Mouse (Mus musculus) limb, embryonic 14.5 days (tissue): ENCODE results near the gene Gstt3. TPM values are rescaled to one million over a fixed set of nuclear protein-coding genes. Genes with fewer than 3 reads are reported as not detected.

ENCODE experiments used
- ATAC-seq: fragments of 200-750 bp; cut with Nextera tagmentation; 2 replicates; pipeline ENCODE4 v1.8.0; 2017; ENCODE audit warnings: low read depth, moderate number of reproducible peaks, moderate TSS enrichment; ENCODE audit not compliant: low FRiP score
- DNase-seq: peaks from one replicate; pipeline ENCODE4 v3.0.0-alpha.2; 2015; ENCODE audit warnings: low spot score
- H3K27ac ChIP-seq: fragments of 300-500 bp; sonication (generic); replicated peaks from 2 replicates; pipeline ENCODE4 v1.5.1; 2014; ENCODE audit warnings: low read depth, mild to moderate bottlenecking, low read length, moderate library complexity, mixed read lengths
- H3K27me3 ChIP-seq: fragments of 300-500 bp; sonication (generic); 2 replicates; pipeline ENCODE4 v1.6.1; 2014; ENCODE audit warnings: low read length, mixed read lengths; ENCODE audit not compliant: control insufficient read depth, insufficient read depth
- H3K36me3 ChIP-seq: fragments of 300-500 bp; sonication (generic); 2 replicates; pipeline ENCODE4 v1.6.1; 2014; ENCODE audit warnings: mild to moderate bottlenecking, low read length, moderate library complexity, mixed read lengths; ENCODE audit not compliant: control insufficient read depth, insufficient read depth
- H3K4me1 ChIP-seq: fragments of 300-500 bp; sonication (generic); 2 replicates; pipeline ENCODE4 v1.6.1; 2014; ENCODE audit warnings: antibody characterized with exemption, low read length, mixed read lengths; ENCODE audit not compliant: control insufficient read depth, insufficient read depth
- H3K4me2 ChIP-seq: fragments of 300-500 bp; sonication (generic); replicated peaks from 2 replicates; pipeline ENCODE4 v1.6.1; 2014; ENCODE audit warnings: low read depth, mild to moderate bottlenecking, low read length, moderate library complexity; ENCODE audit not compliant: severe bottlenecking
- H3K4me3 ChIP-seq: fragments of 300-500 bp; sonication (generic); replicated peaks from 2 replicates; pipeline ENCODE4 v1.5.1; 2014; ENCODE audit warnings: low read length
- H3K9ac ChIP-seq: fragments of 300-500 bp; sonication (generic); 2 replicates; pipeline ENCODE4 v1.6.1; 2014; ENCODE audit warnings: mild to moderate bottlenecking, low read depth, low read length, moderate library complexity; ENCODE audit not compliant: severe bottlenecking
- H3K9me3 ChIP-seq: fragments of 300-500 bp; sonication (generic); 2 replicates; pipeline ENCODE4 v1.6.1; 2016; ENCODE audit warnings: low read length; ENCODE audit not compliant: control insufficient read depth
- POLR2A ChIP-seq: fragments of 200-500 bp; IDR thresholded peaks from 2 replicates; pipeline ENCODE4 v1.8.0; 2012; ENCODE audit warnings: inconsistent platforms, mild to moderate bottlenecking, moderate library complexity, borderline replicate concordance; ENCODE audit not compliant: insufficient read depth, insufficient read length; ENCODE audit errors: extremely low read depth
- WGBS: fragments of 180-500 bp; shearing (Covaris S2); extraction: QIAGEN DNeasy Blood & Tissue Kit; methylation state at CpG from one replicate; pipeline ENCODE4 v1.1.7; 2014; 5-methylcytosine and 5-hydroxymethylcytosine counted together
- polyA plus RNA-seq, 2 experiments: library from polyadenylated mRNA; depleted of rRNA in 1 of 2; stranded (reverse) in 1 of 2; unstranded in 1 of 2; fragments of >200 nt; fragmentation: Nextera tagmentation in 1 of 2; extraction: Ambion mirVana in 1 of 2; gene quantifications; 2 replicates each; pipeline versions ENCODE4 v1.2.1 to v1.2.3; 2012 to 2014

Gstt3 gene
- polyA plus RNA-seq, 2 experiments, result 24.0 to 38.5 TPM

GRCm38 (mm10) chr10:75824530-75824929, 43.3 kb upstream of the Gstt3 start:
- DNase-seq (no peak), ATAC-seq (no peak)
- Histone ChIP-seq H3K4me2 (no peak overlapping the region), H3K27ac (no peak overlapping the region), H3K4me3 (no peak overlapping the region), H3K4me1 (peaks cover 4% of the 10 kb centered on the region; the same call in 1 of the 2 replicates), H3K36me3 (no peaks in the 10 kb centered on the region), H3K9ac (no peak overlapping the region), H3K9me3 (no peaks in the 10 kb centered on the region), H3K27me3 (no peaks in the 10 kb centered on the region)
- TF ChIP-seq POLR2A, result no peak
- 77% methylated on average over 4 of the region's 4 CpGs for WGBS

GRCm38 (mm10) chr10:75823782-75824181, 42.6 kb upstream of the Gstt3 start:
- Histone ChIP-seq H3K4me2 (no peak overlapping the region), H3K9ac (no peak overlapping the region), H3K27me3 (no peaks in the 10 kb centered on the region), H3K36me3 (no peaks in the 10 kb centered on the region), H3K27ac (no peak overlapping the region), H3K4me3 (no peak overlapping the region), H3K9me3 (no peaks in the 10 kb centered on the region), H3K4me1 (peaks cover 4% of the 10 kb centered on the region; the same call in 1 of the 2 replicates)
- DNase-seq (no peak), ATAC-seq (no peak)
- TF ChIP-seq POLR2A, result no peak
- WGBS, result 79% methylated on average over 1 of the region's 1 CpGs

GRCm38 (mm10) chr10:75822443-75822842, 41.2 kb upstream of the Gstt3 start, which contains the start of gene Gstt4:
Gstt4 (minus strand) TSS chr10:75822543.
- Histone ChIP-seq H3K27ac (no peak within 1 kb of the TSS), H3K9me3 (no peaks in the 10 kb centered on the region), H3K4me2 (no peak within 1 kb of the TSS), H3K4me3 (no peak within 1 kb of the TSS), H3K27me3 (no peaks in the 10 kb centered on the region), H3K36me3 (no peaks in the 10 kb centered on the region), H3K4me1 (peaks cover 2% of the 10 kb centered on the region; the same call in 1 of the 2 replicates), H3K9ac (no peak within 1 kb of the TSS)
- no peak for TF ChIP-seq POLR2A
- DNase-seq, result no peak
- no peak for ATAC-seq
- 97% methylated on average over 2 of the region's 2 CpGs for WGBS

GRCm38 (mm10) chr10:75819882-75820281, 38.7 kb upstream of the Gstt3 start:
- Histone ChIP-seq H3K4me2 (no peak overlapping the region), H3K27me3 (no peaks in the 10 kb centered on the region), H3K9ac (no peak overlapping the region), H3K9me3 (no peaks in the 10 kb centered on the region), H3K4me1 (no peaks in the 10 kb centered on the region), H3K27ac (no peak overlapping the region), H3K4me3 (no peak overlapping the region), H3K36me3 (no peaks in the 10 kb centered on the region)
- 83% methylated on average over 5 of the region's 5 CpGs for WGBS
- no peak for TF ChIP-seq POLR2A
- ATAC-seq, result no peak
- no peak for DNase-seq

GRCm38 (mm10) chr10:75818641-75819040, 37.4 kb upstream of the Gstt3 start:
- WGBS, result 56% methylated on average over 10 of the region's 10 CpGs
- H3K4me2 ChIP-seq, result no peak overlapping the region
- H3K27ac ChIP-seq, result no peak overlapping the region
- H3K9me3 ChIP-seq, result no peaks in the 10 kb centered on the region
- H3K9ac ChIP-seq, result no peak overlapping the region
- H3K27me3 ChIP-seq, result no peaks in the 10 kb centered on the region
- ATAC-seq (no peak), DNase-seq (no peak)
- no peak for TF ChIP-seq POLR2A
- no peak overlapping the region for H3K4me3 ChIP-seq
- H3K4me1 ChIP-seq, result no peaks in the 10 kb centered on the region
- H3K36me3 ChIP-seq, result no peaks in the 10 kb centered on the region

- no peaks in the 10 kb centered on the region for H3K36me3 ChIP-seq
- H3K9ac ChIP-seq, result no peak overlapping the region
- 59% methylated on average over 2 of the region's 2 CpGs for WGBS
- no peak overlapping the region for H3K4me3 ChIP-seq
- DNase-seq, result no peak
- H3K27me3 ChIP-seq, result no peaks in the 10 kb centered on the region
- H3K9me3 ChIP-seq, result no peaks in the 10 kb centered on the region
- no peak for TF ChIP-seq POLR2A
- H3K27ac ChIP-seq, result no peak overlapping the region
- H3K4me1 ChIP-seq, result no peaks in the 10 kb centered on the region
- no peak overlapping the region for H3K4me2 ChIP-seq
- no peak for ATAC-seq
Measured at GRCm38 (mm10) chr10:75804217-75804616, 23.0 kb upstream of the Gstt3 start.
